Mouse (Mus musculus): ENCODE data around the gene Dscaml1. TPM values are rescaled to one million over a fixed set of nuclear protein-coding genes. Genes with fewer than 3 reads are reported as not detected.

Dscaml1 gene
- polyA plus RNA-seq, 1 experiment from 2014 or later, result 13.8 TPM

DNA sequence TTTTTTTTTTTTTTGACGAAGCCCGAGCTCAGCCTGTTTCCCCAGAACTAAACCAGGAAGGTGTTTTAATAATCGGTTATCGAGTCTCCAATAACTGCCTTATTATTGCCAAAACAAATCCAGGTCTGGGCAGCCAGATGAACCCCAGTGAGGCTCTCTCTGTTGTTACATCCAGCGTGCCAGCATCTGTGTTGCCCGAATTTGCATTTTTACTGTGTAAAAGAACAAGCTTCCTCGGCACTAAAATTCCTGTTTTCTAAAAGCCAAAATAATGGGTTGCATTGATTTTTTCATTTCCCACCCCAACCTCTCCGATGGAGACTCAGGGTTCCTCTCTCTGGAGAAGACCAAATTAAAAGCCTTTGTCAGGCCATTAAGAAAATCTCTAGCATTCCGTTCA is 6.7 kb downstream of the Dscaml1 start:
- H3K27me3 ChIP-seq, result peaks cover 24% of the 10 kb centered on the region; the same call in 1 of the 2 replicates
- peak overlapping the region; percentile 81 for H3K27ac ChIP-seq (replicated peaks)
- H3K4me2 ChIP-seq, result peak overlapping the region; percentile 89
- ATAC-seq (ENCODE audit: low FRiP score, low read depth), result no peak
- H3K9me3 ChIP-seq, result no peaks in the 10 kb centered on the region
- 43% methylated on average over 9 of the region's 9 CpGs for WGBS
- H3K9ac ChIP-seq, result peak overlapping the region; percentile 11; the same call in 1 of the 2 replicates
- peak overlapping the region; percentile 67 for H3K4me3 ChIP-seq
- no peaks in the 10 kb centered on the region for H3K36me3 ChIP-seq
- H3K4me1 ChIP-seq (replicated peaks), result peaks cover 69% of the 10 kb centered on the region

DNA sequence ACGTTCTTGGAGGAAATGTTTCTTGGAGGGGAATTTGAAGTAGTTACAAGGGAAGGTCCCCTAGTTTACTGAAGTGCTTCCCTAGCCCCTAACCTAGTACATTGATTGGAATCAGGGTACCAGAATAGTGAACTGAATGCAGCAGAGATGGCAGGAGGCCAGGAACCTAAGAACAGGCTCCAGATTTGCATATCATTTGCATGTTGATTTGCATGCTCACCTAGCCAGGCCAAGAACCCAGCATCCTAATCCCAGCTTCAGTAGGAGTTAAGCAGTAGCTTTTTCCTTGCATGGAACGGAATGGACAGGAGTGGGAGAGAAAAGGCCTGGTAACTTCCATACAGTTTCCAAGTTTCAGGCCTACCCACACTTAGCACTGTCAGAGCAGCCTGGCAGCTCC is 7.7 kb downstream of the Dscaml1 start:
- H3K27me3 ChIP-seq, result peaks cover 20% of the 10 kb centered on the region; the same call in 1 of the 2 replicates
- no peaks in the 10 kb centered on the region for H3K36me3 ChIP-seq
- no peaks in the 10 kb centered on the region for H3K9me3 ChIP-seq
- peaks cover 72% of the 10 kb centered on the region for H3K4me1 ChIP-seq (replicated peaks)
- peak overlapping the region; percentile 89; the same call in 1 of the 2 replicates for H3K4me2 ChIP-seq
- WGBS, result 47% methylated on average over 2 of the region's 2 CpGs
- no peak for ATAC-seq (ENCODE audit: low FRiP score, low read depth)
- H3K27ac ChIP-seq (replicated peaks), result peak overlapping the region; percentile 81
- no peak overlapping the region for H3K4me3 ChIP-seq
- H3K9ac ChIP-seq, result no peak overlapping the region

DNA sequence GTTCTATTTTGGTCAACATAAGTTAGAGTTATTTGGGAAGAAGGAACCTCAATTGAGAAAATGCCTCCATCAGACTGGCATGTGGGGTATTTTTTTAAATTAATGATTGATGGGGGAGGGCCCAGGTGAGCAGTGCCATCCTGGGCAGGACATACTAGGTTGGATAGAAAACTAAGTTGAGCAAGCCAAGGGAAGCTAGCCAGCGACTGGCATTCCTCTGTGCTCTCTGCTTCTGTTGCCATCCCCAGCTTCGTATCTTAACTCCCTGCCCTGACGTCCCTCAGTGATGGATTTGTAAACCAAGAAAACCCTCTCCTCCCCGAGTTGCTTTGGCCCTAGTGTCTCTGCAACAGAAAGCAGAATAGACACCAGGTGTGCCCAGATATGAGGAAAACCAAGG is 12.6 kb downstream of the Dscaml1 start:
- 76% methylated on average over 4 of the region's 4 CpGs for WGBS
- Histone ChIP-seq H3K36me3 (no peaks in the 10 kb centered on the region), H3K9ac (no peak overlapping the region), H3K4me1 (replicated peaks) (peaks cover 40% of the 10 kb centered on the region), H3K4me3 (no peak overlapping the region), H3K27ac (replicated peaks) (no peak overlapping the region), H3K27me3 (no peaks in the 10 kb centered on the region), H3K9me3 (no peaks in the 10 kb centered on the region), H3K4me2 (no peak overlapping the region)
- no peak for ATAC-seq (ENCODE audit: low FRiP score, low read depth)

DNA sequence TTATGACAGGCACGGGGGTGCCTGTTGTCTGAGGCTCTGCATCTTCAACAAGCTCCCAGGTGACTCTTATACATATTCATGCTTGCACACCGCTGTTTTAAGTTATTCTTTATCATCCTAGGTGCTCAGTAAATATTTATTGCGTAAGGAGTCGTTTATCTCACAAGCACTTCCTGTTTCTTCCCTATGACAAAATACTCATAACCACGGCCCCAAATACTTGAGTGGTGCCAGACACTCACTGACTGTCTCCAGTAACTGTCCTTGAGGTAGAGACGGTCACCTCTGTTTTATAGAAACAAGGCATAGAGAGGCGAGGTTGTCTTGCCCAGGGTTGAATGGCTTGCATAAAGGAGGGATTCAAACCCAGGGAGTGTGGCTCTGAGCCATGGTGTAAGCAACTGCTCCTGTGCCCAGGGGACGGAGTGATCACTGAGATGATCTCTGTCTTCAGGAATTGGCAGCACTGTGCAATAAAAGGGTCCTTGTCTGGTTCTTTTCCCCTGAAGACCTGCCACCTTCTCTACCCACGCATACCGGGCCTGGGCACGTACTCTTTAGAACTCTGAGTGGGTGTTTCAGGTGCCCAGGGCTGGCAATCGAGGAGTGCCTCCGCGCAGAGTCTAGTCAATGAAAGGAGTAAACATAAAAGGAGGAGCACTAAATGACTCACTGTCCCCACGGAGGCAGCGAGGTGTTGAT is 13.8 kb downstream of the Dscaml1 start:
- Histone ChIP-seq H3K9ac (no peak overlapping the region), H3K9me3 (no peaks in the 10 kb centered on the region), H3K4me3 (no peak overlapping the region), H3K27me3 (no peaks in the 10 kb centered on the region), H3K36me3 (no peaks in the 10 kb centered on the region), H3K4me1 (replicated peaks) (peaks cover 31% of the 10 kb centered on the region), H3K4me2 (no peak overlapping the region), H3K27ac (replicated peaks) (no peak overlapping the region)
- ATAC-seq (ENCODE audit: low FRiP score, low read depth), result no peak
- WGBS, result 77% methylated on average over 16 of the region's 16 CpGs

DNA sequence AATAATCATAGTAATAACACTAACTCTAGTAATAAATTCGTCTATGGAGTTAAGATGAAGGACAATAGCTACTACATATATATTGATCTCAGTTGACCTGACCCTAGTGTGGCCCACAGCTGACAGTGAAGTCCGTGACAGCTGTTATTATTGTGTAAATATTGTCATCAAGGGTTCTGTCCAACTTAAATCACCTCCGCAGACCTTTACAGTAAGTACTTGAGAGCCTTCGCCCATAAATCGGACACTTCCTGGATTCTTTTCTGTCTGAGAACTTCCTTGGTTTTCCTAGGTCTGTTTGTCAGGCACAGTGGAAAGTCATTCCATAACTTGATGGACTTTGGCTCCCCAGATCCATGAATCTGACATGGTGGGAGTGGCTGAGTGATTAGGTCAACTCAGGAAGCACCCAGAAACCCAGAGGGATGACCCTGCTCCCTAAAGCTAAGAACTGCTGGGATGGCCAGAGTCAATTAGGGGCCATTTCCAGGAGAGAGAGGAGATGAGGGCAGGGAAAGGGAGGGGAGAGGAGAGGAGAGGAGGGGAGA is 17.9 kb downstream of the Dscaml1 start:
- 89% methylated on average over 5 of the region's 5 CpGs for WGBS
- peaks cover 20% of the 10 kb centered on the region for H3K4me1 ChIP-seq (replicated peaks)
- H3K27me3 ChIP-seq, result no peaks in the 10 kb centered on the region
- no peak overlapping the region for H3K4me2 ChIP-seq
- no peaks in the 10 kb centered on the region for H3K9me3 ChIP-seq
- no peak overlapping the region for H3K27ac ChIP-seq (replicated peaks)
- no peak overlapping the region for H3K4me3 ChIP-seq
- ATAC-seq (ENCODE audit: low FRiP score, low read depth), result no peak
- H3K9ac ChIP-seq, result no peak overlapping the region
- H3K36me3 ChIP-seq, result 0 out of 2 replicates have a peak, but pooled peaks cover 3% of the 10 kb centered on the region

DNA sequence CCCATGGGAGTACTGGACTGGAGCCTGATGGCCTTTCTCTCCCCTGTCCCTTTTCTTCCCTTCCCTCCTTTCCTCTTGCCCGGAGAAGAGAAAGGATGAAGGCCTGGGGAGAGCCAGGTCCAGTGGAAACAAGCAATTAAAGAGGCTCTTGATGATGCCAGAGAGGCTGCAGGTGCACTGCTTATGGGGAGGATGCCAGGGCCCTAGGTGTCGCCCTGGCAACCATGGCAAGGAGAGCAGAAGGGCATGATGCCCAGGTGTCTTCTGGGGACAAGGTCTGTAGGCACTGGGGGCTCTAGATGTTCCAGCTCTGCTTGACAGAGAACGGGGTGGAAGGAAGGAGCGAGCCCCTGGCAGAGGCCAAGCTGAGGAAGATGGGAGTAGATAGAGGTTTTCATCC is 23.2 kb downstream of the Dscaml1 start:
- Histone ChIP-seq H3K27ac (replicated peaks) (no peak overlapping the region), H3K4me3 (no peak overlapping the region), H3K4me2 (no peak overlapping the region), H3K9ac (no peak overlapping the region), H3K9me3 (no peaks in the 10 kb centered on the region), H3K4me1 (replicated peaks) (peaks cover 23% of the 10 kb centered on the region), H3K27me3 (no peaks in the 10 kb centered on the region), H3K36me3 (0 out of 2 replicates have a peak, but pooled peaks cover 6% of the 10 kb centered on the region)
- no peak for ATAC-seq (ENCODE audit: low FRiP score, low read depth)
- WGBS, result 88% methylated on average over 4 of the region's 4 CpGs

DNA sequence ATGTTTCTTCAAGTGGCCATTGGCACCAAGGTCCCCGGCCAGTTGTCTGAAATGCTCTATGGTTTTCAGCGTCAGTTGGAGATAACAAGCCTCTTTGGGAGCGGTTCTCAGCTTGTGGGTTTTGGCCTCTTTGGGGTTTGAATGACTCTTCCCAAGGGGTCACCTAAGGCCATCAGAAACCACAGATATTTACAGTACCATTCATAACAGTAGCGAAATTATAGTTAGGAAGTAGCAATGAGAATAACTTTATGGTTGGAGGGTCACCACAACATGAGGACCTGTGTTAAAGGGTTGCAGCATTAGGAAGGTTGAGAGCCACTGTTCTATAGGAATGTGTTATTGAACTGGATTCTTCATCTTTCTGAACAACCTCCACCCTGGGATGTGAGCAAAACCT is 24.9 kb downstream of the Dscaml1 start:
- 95% methylated on average over 4 of the region's 4 CpGs for WGBS

DNA sequence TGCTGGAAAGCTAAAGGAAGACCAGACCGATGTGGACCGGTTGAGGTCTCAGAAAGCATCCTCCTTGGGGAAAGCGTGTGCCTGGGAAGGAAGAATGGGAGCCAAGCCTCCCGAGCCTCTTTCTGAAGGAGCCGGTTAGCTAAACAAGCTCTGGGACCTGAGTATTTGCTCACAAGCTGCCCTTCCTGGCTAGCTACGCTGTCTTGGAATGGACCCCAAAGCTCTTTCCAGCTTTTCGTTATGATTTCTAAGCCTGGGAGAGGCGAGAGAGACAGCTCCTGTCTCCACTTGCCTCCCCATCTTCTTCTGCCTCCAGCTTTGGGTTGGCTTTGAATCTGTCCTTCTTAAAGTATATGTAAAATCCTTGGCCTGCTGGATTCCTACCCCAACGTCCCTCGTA is 27.6 kb downstream of the Dscaml1 start:
- 83% methylated on average over 10 of the region's 10 CpGs for WGBS
- Histone ChIP-seq H3K4me2 (no peak overlapping the region), H3K4me3 (no peak overlapping the region), H3K27me3 (no peaks in the 10 kb centered on the region), H3K36me3 (0 out of 2 replicates have a peak, but pooled peaks cover 3% of the 10 kb centered on the region), H3K9ac (no peak overlapping the region), H3K27ac (replicated peaks) (peak overlapping the region; percentile 43; the same call in 1 of the 2 replicates), H3K4me1 (replicated peaks) (peaks cover 22% of the 10 kb centered on the region), H3K9me3 (no peaks in the 10 kb centered on the region)
- no peak for ATAC-seq (ENCODE audit: low FRiP score, low read depth)

More for the DNA sequence above, 24.9 kb downstream of the Dscaml1 start:
- H3K27me3 ChIP-seq, result no peaks in the 10 kb centered on the region
- no peak for ATAC-seq (ENCODE audit: low FRiP score, low read depth)
- H3K27ac ChIP-seq (replicated peaks), result no peak overlapping the region
- H3K9ac ChIP-seq, result no peak overlapping the region
- no peak overlapping the region for H3K4me2 ChIP-seq
- H3K4me1 ChIP-seq (replicated peaks), result peaks cover 26% of the 10 kb centered on the region
- 0 out of 2 replicates have a peak, but pooled peaks cover 6% of the 10 kb centered on the region for H3K36me3 ChIP-seq
- H3K4me3 ChIP-seq, result no peak overlapping the region
- H3K9me3 ChIP-seq, result no peaks in the 10 kb centered on the region

DNA sequence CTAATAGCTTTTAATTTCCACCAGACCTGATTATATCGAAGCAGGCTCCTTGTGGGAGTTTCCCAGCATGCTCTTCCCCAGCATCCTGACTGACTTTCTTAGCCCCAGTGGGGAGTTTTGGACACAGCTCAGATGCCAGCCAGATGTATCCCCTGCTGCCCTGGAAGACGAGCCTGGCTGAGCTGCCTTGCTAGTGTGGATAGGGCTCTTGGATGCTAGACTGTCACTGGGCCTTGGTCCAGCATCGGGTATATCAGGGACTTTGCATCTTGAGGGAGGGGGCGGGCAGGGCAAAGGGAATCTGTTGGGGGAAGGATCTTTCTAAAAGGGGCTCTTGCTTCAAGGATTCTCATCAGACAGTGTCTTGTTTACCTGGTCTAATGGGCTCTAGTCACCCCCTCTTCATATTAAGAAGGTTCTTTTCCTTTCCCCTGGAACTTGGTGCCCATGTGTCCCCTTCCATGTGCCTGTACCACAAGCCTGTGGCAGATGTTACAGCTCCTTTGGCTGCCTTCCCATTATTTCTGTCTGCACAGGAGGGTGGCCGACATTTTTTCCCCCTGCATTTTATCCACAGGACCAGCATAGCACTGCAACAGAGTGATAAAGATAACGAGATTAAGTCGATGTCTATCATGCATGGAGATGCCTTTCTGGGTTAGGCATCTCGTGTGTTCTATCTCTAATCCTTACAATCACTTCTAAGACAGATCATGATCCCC is 28.6 kb downstream of the Dscaml1 start:
- Histone ChIP-seq H3K9me3 (no peaks in the 10 kb centered on the region), H3K27ac (replicated peaks) (peak overlapping the region; percentile 43), H3K27me3 (no peaks in the 10 kb centered on the region), H3K4me1 (replicated peaks) (peaks cover 22% of the 10 kb centered on the region), H3K36me3 (0 out of 2 replicates have a peak, but pooled peaks cover 3% of the 10 kb centered on the region), H3K9ac (no peak overlapping the region), H3K4me3 (no peak overlapping the region), H3K4me2 (no peak overlapping the region)
- no peak for ATAC-seq (ENCODE audit: low FRiP score, low read depth)
- WGBS, result 54% methylated on average over 8 of the region's 8 CpGs

DNA sequence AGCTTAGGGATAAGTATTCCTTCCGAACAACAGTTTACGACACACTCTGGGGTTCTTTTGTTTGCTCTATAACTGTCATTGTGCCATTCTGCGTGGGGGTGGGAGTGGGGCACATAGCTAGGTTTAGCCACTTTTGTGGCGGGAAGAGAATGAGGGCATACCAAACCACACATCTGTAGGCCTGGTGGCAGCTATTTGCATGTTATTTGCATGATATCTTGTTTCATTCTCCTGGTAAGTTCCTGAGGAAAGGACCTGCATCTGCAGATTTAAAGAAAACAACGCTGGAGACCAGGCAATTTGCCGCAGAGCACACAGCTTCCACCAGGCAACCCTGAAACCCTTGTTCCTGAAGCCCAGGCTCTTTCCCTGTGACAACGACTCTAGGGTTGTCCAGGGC is 30.8 kb downstream of the Dscaml1 start:
- ATAC-seq (ENCODE audit: low FRiP score, low read depth), result no peak
- H3K9me3 ChIP-seq, result no peaks in the 10 kb centered on the region
- no peaks in the 10 kb centered on the region; the same call in 1 of the 2 replicates for H3K36me3 ChIP-seq
- H3K27me3 ChIP-seq, result no peaks in the 10 kb centered on the region
- no peak overlapping the region for H3K4me3 ChIP-seq
- H3K9ac ChIP-seq, result no peak overlapping the region
- H3K27ac ChIP-seq (replicated peaks), result no peak overlapping the region
- H3K4me1 ChIP-seq (replicated peaks), result peaks cover 22% of the 10 kb centered on the region
- H3K4me2 ChIP-seq, result no peak overlapping the region
- 40% methylated on average over 7 of the region's 7 CpGs for WGBS

DNA sequence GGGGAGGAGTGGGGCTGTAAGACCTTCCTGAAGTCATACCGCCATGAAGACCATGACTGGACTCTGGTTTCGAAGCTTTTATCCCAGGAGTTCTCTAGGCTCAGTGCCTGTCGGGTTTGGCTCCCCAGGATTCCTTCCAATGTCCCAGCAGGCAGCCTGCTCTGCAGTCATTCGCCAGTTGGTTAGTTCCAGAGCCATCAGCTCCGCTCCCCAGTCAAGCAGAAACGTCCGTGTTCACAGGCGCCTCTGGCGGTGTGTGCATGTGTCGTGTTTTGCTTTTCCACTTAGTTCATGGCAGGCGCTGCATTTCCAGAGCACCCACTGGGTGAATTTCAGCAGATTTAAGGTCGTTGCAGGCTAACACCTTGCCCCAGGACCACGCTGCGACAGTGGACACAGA is 31.9 kb downstream of the Dscaml1 start:
- H3K9me3 ChIP-seq, result no peaks in the 10 kb centered on the region
- 45% methylated on average over 14 of the region's 14 CpGs for WGBS
- H3K4me3 ChIP-seq, result no peak overlapping the region
- H3K27ac ChIP-seq (replicated peaks), result no peak overlapping the region
- no peak for ATAC-seq (ENCODE audit: low FRiP score, low read depth)
- H3K9ac ChIP-seq, result no peak overlapping the region
- H3K36me3 ChIP-seq, result no peaks in the 10 kb centered on the region; the same call in 1 of the 2 replicates
- H3K4me1 ChIP-seq (replicated peaks), result peaks cover 22% of the 10 kb centered on the region
- H3K4me2 ChIP-seq, result no peak overlapping the region
- H3K27me3 ChIP-seq, result no peaks in the 10 kb centered on the region

DNA sequence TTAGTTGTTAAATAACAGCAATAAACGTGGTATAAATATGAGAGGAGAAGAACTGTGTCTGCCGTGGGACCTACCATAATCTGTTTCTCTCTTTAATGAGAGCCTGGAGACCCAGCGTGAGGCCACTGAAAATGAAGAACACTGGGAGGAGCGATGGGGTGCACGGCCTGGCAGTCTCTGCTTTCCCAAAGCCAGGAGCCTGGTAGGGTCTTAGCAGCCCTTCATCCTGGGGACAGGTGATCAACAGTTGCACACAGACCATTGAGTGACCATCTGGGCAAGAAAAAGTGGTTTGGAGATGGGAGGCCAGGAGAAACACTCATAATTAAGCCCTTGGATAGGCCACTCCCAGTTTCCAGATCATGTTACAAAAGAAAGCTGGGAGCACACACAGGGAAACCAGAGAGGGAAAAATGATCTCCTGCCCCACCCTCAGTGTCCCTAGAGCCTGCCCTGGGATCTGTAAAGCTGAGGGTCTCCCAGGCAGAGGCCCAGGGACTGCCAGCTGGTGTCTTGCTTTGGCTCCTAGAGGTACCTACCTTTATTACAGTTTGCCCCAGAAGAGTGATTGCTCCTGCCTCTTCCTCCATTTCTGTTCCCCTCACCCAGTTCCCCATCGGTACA is 39.1 kb downstream of the Dscaml1 start:
- H3K27me3 ChIP-seq, result no peaks in the 10 kb centered on the region
- H3K27ac ChIP-seq (replicated peaks), result no peak overlapping the region
- no peak overlapping the region for H3K4me2 ChIP-seq
- H3K36me3 ChIP-seq, result no peaks in the 10 kb centered on the region; the same call in 1 of the 2 replicates
- no peaks in the 10 kb centered on the region for H3K9me3 ChIP-seq
- H3K4me1 ChIP-seq (replicated peaks), result peaks cover 9% of the 10 kb centered on the region
- WGBS, result 59% methylated on average over 6 of the region's 6 CpGs
- ATAC-seq (ENCODE audit: low FRiP score, low read depth), result no peak
- no peak overlapping the region for H3K4me3 ChIP-seq
- H3K9ac ChIP-seq, result no peak overlapping the region
